ENCODE assay signal across 29 mouse cellular contexts in genomic region chr10:51975137-51975536, GRCm38 (mm10). TPM values are rescaled to one million over a fixed set of nuclear protein-coding genes. Genes with fewer than 3 reads are reported as not detected.
DNase-seq lines count a peak whose midpoint lies in the region; ATAC-seq lines count a peak whose summit lies in the region.
"Had no signal": no experiment of that assay in that cellular context is flagged by ENCODE, and none has a peak within 500 bp of the region (broad histone marks: within the 10 kb centered on the region; RNA-seq: fewer than 3 reads in every experiment).

No protein-coding gene starts in this region.

- no peaks in the 10 kb centered on the region for H3K36me3 ChIP-seq in liver, embryonic 12.5 days
- H3K36me3 ChIP-seq: embryonic facial prominence, embryonic 12.5 days; forebrain, embryonic 15.5 days; heart, embryonic 13.5 days; hindbrain, embryonic 15.5 days; neural tube, embryonic 15.5 days had no signal

- H3K4me3 ChIP-seq in liver, embryonic 12.5 days: no peak overlapping the region
- H3K4me3 ChIP-seq: embryonic facial prominence, embryonic 12.5 days; erythroblast, embryonic 14.5 days; forebrain, embryonic 15.5 days; heart, embryonic 13.5 days; hindbrain, embryonic 15.5 days; megakaryocyte, embryonic 14.5 days; neural tube, embryonic 15.5 days had no signal

- no peak overlapping the region for H3K4me2 ChIP-seq in liver, embryonic 12.5 days
- H3K4me2 ChIP-seq: embryonic facial prominence, embryonic 12.5 days; forebrain, embryonic 15.5 days; heart, embryonic 13.5 days; hindbrain, embryonic 15.5 days; neural tube, embryonic 15.5 days had no signal

- no peaks in the 10 kb centered on the region for H3K9me3 ChIP-seq in liver, embryonic 12.5 days (replicated peaks)
- H3K9me3 ChIP-seq: embryonic facial prominence, embryonic 12.5 days; forebrain, embryonic 15.5 days; heart, embryonic 13.5 days; hindbrain, embryonic 15.5 days; megakaryocyte, embryonic 14.5 days; neural tube, embryonic 15.5 days had no signal

- intact Hi-C loops in left cerebral cortex, postnatal 10 days (cut with DNase I): no loop called here
- intact Hi-C loops in heart, postnatal 36 days (cut with DNase I): no loop called here

- ATAC-seq in liver, embryonic 12.5 days: no peak
- ATAC-seq: forebrain, embryonic 15.5 days; intestine, embryonic 16.5 days had no signal

- no peaks in the 10 kb centered on the region for H3K27me3 ChIP-seq in liver, embryonic 12.5 days (replicated peaks)
- H3K27me3 ChIP-seq: CH12.LX; embryonic facial prominence, embryonic 12.5 days; forebrain, embryonic 15.5 days; heart, embryonic 13.5 days; hindbrain, embryonic 15.5 days; megakaryocyte, embryonic 14.5 days; neural tube, embryonic 15.5 days had no signal

- H3K9ac ChIP-seq in liver, embryonic 12.5 days: no peak overlapping the region
- H3K9ac ChIP-seq: embryonic facial prominence, embryonic 12.5 days; forebrain, embryonic 15.5 days; heart, embryonic 13.5 days; hindbrain, embryonic 15.5 days; neural tube, embryonic 15.5 days had no signal

- WGBS in liver, embryonic 12.5 days (ENCODE audit: insufficient replicate concordance): 35% methylated on average over 4 of the region's 4 CpGs

- DNase-seq in left cerebral cortex, adult 18-20 months (ENCODE audit: low spot score in 2 of 2): peak; percentile 7 to 16
- DNase-seq in left cerebral cortex, postnatal 10 days (ENCODE audit: extremely low spot score in 1 of 2, low spot score in 2 of 2): no peak
- peak; percentile 96 for DNase-seq in 3T3-L1 (ENCODE audit: low read depth, low spot score)
- peak; percentile 18 for DNase-seq in Muller cell, postnatal 12 days (ENCODE audit: inconsistent ontology term)
- peak; percentile 66 for DNase-seq in brain, adult 2 months (ENCODE audit: low read depth, low spot score)
- no peak for DNase-seq in heart, postnatal 36 days
- DNase-seq in cerebellum, adult 18-20 months: no peak
- DNase-seq: cerebellum, adult 9-11 months; gastrocnemius, postnatal 10 days; heart, adult 18-20 months; kidney, postnatal 4 days; lung, adult 2 months; midbrain, embryonic 14.5 days; thymus, postnatal 36 days had no signal

- no peaks in the 10 kb centered on the region for H3K4me1 ChIP-seq in liver, embryonic 12.5 days
- H3K4me1 ChIP-seq: embryonic facial prominence, embryonic 12.5 days; forebrain, embryonic 15.5 days; heart, embryonic 13.5 days; hindbrain, embryonic 15.5 days; megakaryocyte, embryonic 14.5 days; neural tube, embryonic 15.5 days had no signal

- no peak overlapping the region for H3K27ac ChIP-seq in liver, embryonic 12.5 days
- H3K27ac ChIP-seq: embryonic facial prominence, embryonic 12.5 days; forebrain, embryonic 15.5 days; heart, embryonic 13.5 days; hindbrain, embryonic 15.5 days; neural tube, embryonic 15.5 days had no signal

RNA-seq across cellular contexts. Expression of gene Vgll2, which starts 47.2 kb away (rescaled TPM):
- not detected for total RNA-seq in left cerebral cortex, adult 18-20 months (2021)
- under 1 TPM in 1 of 2 experiments, not detected in 1; 0.20 TPM for total RNA-seq in left cerebral cortex, postnatal 10 days (2021)
- 0.31 and 0.69 TPM in 2 replicates for polyA plus RNA-seq in liver, embryonic 12.5 days (2016; fragmentation: Nextera tagmentation; extraction: Ambion mirVana)
- total RNA-seq in heart, postnatal 36 days (2021): not detected
- total RNA-seq: CH12.LX; heart, postnatal 25 days; liver, adult 2 months; MEL had no signal
- polyA plus RNA-seq: erythroblast, embryonic 14.5 days; intestine, embryonic 16.5 days; kidney, embryonic 14.5 days; liver, adult 2 months; midbrain, embryonic 14.5 days; small intestine, adult 2 months had no signal

Comparison
In these comparisons a context has a peak if more than half of its experiments do, and no peak if none do; other contexts are left out.
1. DNase-seq: peak in left cerebral cortex, adult 18-20 months (2 of 2), 3T3-L1 (single experiment), Muller cell, postnatal 12 days (single experiment) and brain, adult 2 months (single experiment); none in left cerebral cortex, postnatal 10 days (0 of 2), heart, postnatal 36 days (0 of 2) and cerebellum, adult 18-20 months (0 of 2).